Mouse (Mus musculus) urinary bladder, postnatal 10 days (tissue): ENCODE measurements around the gene Gm17124.
"Not testable (repeated sequence)": the region's sequence is repeated elsewhere in the genome, so short reads cannot be mapped to it uniquely, and the experiment has no call there.

Experiments
- DNase-seq: peaks from one replicate; pipeline ENCODE4 v3.0.0; 2022; ENCODE audit warnings: low spot score

The Gm17124 gene

GRCm38 (mm10) chr14:42599782-42600181, at the start of gene Gm17124:
Gene Gm17124, minus strand, starts transcription at chr14:42599882.
- DNase-seq: not testable (repeated sequence)

- not testable (repeated sequence) for DNase-seq
Observed at GRCm38 (mm10) chr14:42641817-42642216, 42.1 kb upstream of the Gm17124 start, which contains the start of gene Gm3633. Gene Gm3633, minus strand, starts transcription at chr14:42641917.
